Mouse (Mus musculus) heart, embryonic 16.5 days (tissue): ENCODE data around the gene Kcnip2. TPM values are rescaled to one million over a fixed set of nuclear protein-coding genes. Genes with fewer than 3 reads are reported as not detected.

Experiments used
- ATAC-seq: fragments of 200-750 bp; cut with Nextera tagmentation; replicated peaks from 2 replicates; pipeline ENCODE4 v1.8.0; 2017; ENCODE audit warnings: moderate number of reproducible peaks; ENCODE audit not compliant: insufficient read depth, low FRiP score; ENCODE audit errors: extremely low read depth
- H3K27ac ChIP-seq: fragments of 300-500 bp; sonication (generic); 2 replicates; pipeline ENCODE4 v1.5.1; 2014; ENCODE audit warnings: mild to moderate bottlenecking, low read length, control low read depth, moderate library complexity
- H3K27me3 ChIP-seq: fragments of 300-500 bp; sonication (generic); 2 replicates; pipeline ENCODE4 v1.6.1; 2014; ENCODE audit warnings: low read length, mixed read lengths; ENCODE audit not compliant: control insufficient read depth, insufficient read depth
- H3K36me3 ChIP-seq: fragments of 300-500 bp; sonication (generic); 2 replicates; pipeline ENCODE4 v1.6.1; 2014; ENCODE audit not compliant: control insufficient read depth, insufficient read depth
- H3K4me1 ChIP-seq: fragments of 300-500 bp; sonication (generic); 2 replicates; pipeline ENCODE4 v1.6.1; 2014; ENCODE audit warnings: low read length, mixed read lengths; ENCODE audit not compliant: control insufficient read depth, insufficient read depth
- H3K4me2 ChIP-seq: fragments of 300-500 bp; sonication (generic); 2 replicates; pipeline ENCODE4 v1.6.1; 2014; ENCODE audit warnings: low read depth, mild to moderate bottlenecking, control low read depth, low read length
- H3K4me3 ChIP-seq: fragments of 300-500 bp; sonication (generic); 2 replicates; pipeline ENCODE4 v1.5.1; 2014; ENCODE audit warnings: mild to moderate bottlenecking, control low read depth, low read length
- H3K9ac ChIP-seq: fragments of 300-500 bp; sonication (generic); 2 replicates; pipeline ENCODE4 v1.6.1; 2014; ENCODE audit warnings: low read length, control low read depth
- H3K9me3 ChIP-seq: fragments of 300-500 bp; sonication (generic); replicated peaks from 2 replicates; pipeline ENCODE4 v1.6.1; 2016; ENCODE audit warnings: low read length; ENCODE audit not compliant: control insufficient read depth
- WGBS: fragments of 180-500 bp; shearing (Covaris S2); extraction: QIAGEN DNeasy Blood & Tissue Kit; methylation state at CpG from one replicate; pipeline ENCODE4 v1.1.7; 2014; 5-methylcytosine and 5-hydroxymethylcytosine counted together
- polyA plus RNA-seq: library from polyadenylated mRNA; unstranded; fragments of >200 nt; fragmentation: Nextera tagmentation; extraction: Ambion mirVana; gene quantifications from 2 replicates; pipeline ENCODE4 v1.2.1, GENCODE M21; 2015

Gene Kcnip2
- polyA plus RNA-seq = 16.6 and 17.9 TPM in 2 replicates

GRCm38 (mm10) chr19:45815831-45816405, at the start of gene Kcnip2:
TSS of gene Kcnip2 (minus strand) at chr19:45816061.
- Histone ChIP-seq H3K4me2 (peak within 1 kb of the TSS; percentile 65), H3K4me1 (peaks cover 20% of the 10 kb centered on the region), H3K36me3 (no peaks in the 10 kb centered on the region), H3K4me3 (peak within 1 kb of the TSS; percentile 55), H3K27me3 (peaks cover 5% of the 10 kb centered on the region), H3K9me3 (no peaks in the 10 kb centered on the region), H3K9ac (peak within 1 kb of the TSS; percentile 65), H3K27ac (no peak within 1 kb of the TSS)
- 2% methylated on average over 26 of the region's 29 CpGs for WGBS
- ATAC-seq = peak; percentile 55

GRCm38 (mm10) chr19:45855284-45855920, 39.5 kb upstream of the Kcnip2 start:
- H3K9ac ChIP-seq = peak overlapping the region; percentile 42
- H3K4me1 ChIP-seq = peaks cover 5% of the 10 kb centered on the region; the same call in 1 of the 2 replicates
- H3K36me3 ChIP-seq = no peaks in the 10 kb centered on the region
- no peaks in the 10 kb centered on the region for H3K9me3 ChIP-seq
- H3K4me2 ChIP-seq = peak overlapping the region; percentile 52
- peak overlapping the region; percentile 93 for H3K27ac ChIP-seq
- WGBS = 36% methylated on average over 8 of the region's 8 CpGs
- peak; percentile 60; the same call in 1 of the 2 replicates for ATAC-seq
- H3K4me3 ChIP-seq = peak overlapping the region; percentile 29
- no peaks in the 10 kb centered on the region for H3K27me3 ChIP-seq

DNA sequence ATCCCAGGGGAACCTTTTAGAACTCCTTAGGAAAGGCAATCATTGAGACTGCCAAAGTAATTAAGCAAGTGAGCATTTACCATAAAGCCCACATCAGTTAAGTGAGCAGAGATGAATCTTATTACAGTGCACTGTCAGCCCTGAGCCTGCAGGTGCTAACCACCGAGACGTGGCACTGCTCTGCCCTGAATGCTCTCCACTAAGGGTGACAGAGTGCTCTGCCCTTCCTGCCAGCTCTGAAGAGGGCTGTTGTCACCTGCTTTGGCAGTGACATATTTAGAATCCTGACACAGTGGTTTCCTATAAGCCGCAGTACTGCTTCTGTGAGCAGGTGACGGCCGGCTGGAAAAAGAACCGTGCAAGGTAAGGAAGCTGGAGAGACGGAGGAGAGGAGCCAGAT, 38.7 kb upstream of the Kcnip2 start:
- H3K36me3 ChIP-seq = no peaks in the 10 kb centered on the region
- H3K27ac ChIP-seq = peak overlapping the region; percentile 93
- peak overlapping the region; percentile 10 for H3K9ac ChIP-seq
- H3K9me3 ChIP-seq = no peaks in the 10 kb centered on the region
- peaks cover 5% of the 10 kb centered on the region; the same call in 1 of the 2 replicates for H3K4me1 ChIP-seq
- no peaks in the 10 kb centered on the region for H3K27me3 ChIP-seq
- peak overlapping the region; percentile 29 for H3K4me3 ChIP-seq
- 39% methylated on average over 7 of the region's 7 CpGs for WGBS
- ATAC-seq = peak; percentile 91
- peak overlapping the region; percentile 52 for H3K4me2 ChIP-seq

DNA sequence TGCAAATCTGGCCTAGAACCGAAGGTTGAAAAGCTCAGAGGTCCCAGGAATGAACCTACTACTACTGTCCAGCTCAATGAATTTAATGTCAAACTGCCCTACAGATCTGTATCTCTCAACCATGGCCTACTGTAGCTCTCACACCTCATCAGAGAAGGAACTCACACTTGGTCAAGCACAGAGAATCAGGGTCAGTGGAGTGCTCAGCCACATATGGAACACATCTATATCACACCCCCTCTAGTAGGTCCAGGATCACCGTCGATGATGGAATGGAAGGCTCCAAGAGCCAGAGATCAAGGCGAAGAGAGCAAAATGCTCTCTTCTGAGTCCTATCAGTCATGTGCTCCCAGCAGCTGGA, 31.9 kb upstream of the Kcnip2 start:
- no peaks in the 10 kb centered on the region for H3K9me3 ChIP-seq
- ATAC-seq = no peak
- 74% methylated on average over 4 of the region's 4 CpGs for WGBS

DNA sequence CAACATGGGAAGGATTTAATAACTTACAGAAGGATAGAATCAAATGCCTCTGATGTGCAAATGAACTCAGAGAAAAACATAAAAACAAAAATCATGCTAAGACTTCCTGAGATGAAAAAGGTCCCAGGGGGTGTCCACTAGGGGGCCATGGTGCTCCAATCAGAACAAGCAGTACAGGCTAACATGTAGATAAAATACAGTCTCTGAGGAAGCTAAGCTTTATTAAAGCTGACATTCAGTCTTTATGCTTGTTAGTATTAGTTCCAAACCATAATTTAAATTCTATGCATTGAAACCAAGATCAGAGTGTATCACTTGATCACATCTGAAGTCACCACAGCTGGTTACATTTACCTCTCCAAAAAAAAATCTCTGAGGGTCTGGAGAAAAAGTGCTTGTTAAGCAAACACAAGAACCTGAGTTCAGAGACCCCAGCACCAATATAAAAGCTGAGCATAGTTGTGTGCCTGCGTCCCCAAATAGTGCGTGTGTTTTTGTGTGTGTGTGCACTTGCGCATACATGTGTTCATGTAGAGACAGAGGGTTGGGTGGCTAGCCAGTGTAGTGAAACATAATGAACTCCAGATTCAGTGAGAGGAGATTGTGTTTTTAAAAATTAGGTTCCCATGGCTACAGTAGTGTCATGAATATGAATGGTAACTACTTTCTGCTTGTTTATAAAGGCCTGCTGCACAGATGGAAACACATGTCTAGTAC, 31.3 kb upstream of the Kcnip2 start:
- Histone ChIP-seq H3K4me2 (no peak overlapping the region), H3K27ac (no peak overlapping the region), H3K4me3 (no peak overlapping the region), H3K9me3 (no peaks in the 10 kb centered on the region), H3K4me1 (peaks cover 11% of the 10 kb centered on the region; the same call in 1 of the 2 replicates), H3K27me3 (no peaks in the 10 kb centered on the region), H3K9ac (no peak overlapping the region), H3K36me3 (no peaks in the 10 kb centered on the region)
- 93% methylated on average over 3 of the region's 3 CpGs for WGBS
- no peak for ATAC-seq

More for the DNA sequence above, 31.9 kb upstream of the Kcnip2 start:
- Histone ChIP-seq H3K4me1 (peaks cover 11% of the 10 kb centered on the region; the same call in 1 of the 2 replicates), H3K27ac (no peak overlapping the region), H3K9ac (no peak overlapping the region), H3K4me3 (no peak overlapping the region), H3K4me2 (no peak overlapping the region), H3K36me3 (no peaks in the 10 kb centered on the region), H3K27me3 (no peaks in the 10 kb centered on the region)

- ATAC-seq = no peak
- no peaks in the 10 kb centered on the region for H3K9me3 ChIP-seq
- H3K4me2 ChIP-seq = no peak overlapping the region
- WGBS = 78% methylated on average over 3 of the region's 3 CpGs
- no peak overlapping the region for H3K27ac ChIP-seq
- H3K27me3 ChIP-seq = no peaks in the 10 kb centered on the region
- H3K9ac ChIP-seq = no peak overlapping the region
- peaks cover 11% of the 10 kb centered on the region; the same call in 1 of the 2 replicates for H3K4me1 ChIP-seq
- H3K4me3 ChIP-seq = no peak overlapping the region
- no peaks in the 10 kb centered on the region for H3K36me3 ChIP-seq
Measured at GRCm38 (mm10) chr19:45844209-45844608, 28.3 kb upstream of the Kcnip2 start.

- Histone ChIP-seq H3K27ac (peak overlapping the region; percentile 50; the same call in 1 of the 2 replicates), H3K4me2 (peak overlapping the region; percentile 19), H3K4me3 (no peak overlapping the region), H3K36me3 (no peaks in the 10 kb centered on the region), H3K9me3 (no peaks in the 10 kb centered on the region), H3K4me1 (peaks cover 11% of the 10 kb centered on the region; the same call in 1 of the 2 replicates), H3K27me3 (no peaks in the 10 kb centered on the region), H3K9ac (no peak overlapping the region)
- 28% methylated on average over 10 of the region's 10 CpGs for WGBS
- ATAC-seq = peak; percentile 28; the same call in 1 of the 2 replicates
Measured at GRCm38 (mm10) chr19:45843424-45843823, 27.6 kb upstream of the Kcnip2 start.

- ATAC-seq = no peak
- Histone ChIP-seq H3K36me3 (no peaks in the 10 kb centered on the region), H3K9ac (no peak overlapping the region), H3K4me2 (no peak overlapping the region), H3K4me1 (peaks cover 15% of the 10 kb centered on the region), H3K4me3 (no peak overlapping the region), H3K27ac (peak overlapping the region; percentile 10; the same call in 1 of the 2 replicates), H3K9me3 (no peaks in the 10 kb centered on the region), H3K27me3 (no peaks in the 10 kb centered on the region)
- WGBS = 82% methylated on average over 12 of the region's 12 CpGs
Measured at GRCm38 (mm10) chr19:45837050-45837994, 21.5 kb upstream of the Kcnip2 start.
